Mouse (Mus musculus) megakaryocyte, embryonic 14.5 days (primary cell): ENCODE data around the gene Daam2. TPM values are rescaled to one million over a fixed set of nuclear protein-coding genes. Genes with fewer than 3 reads are reported as not detected.

Experiments
- H3K27me3 ChIP-seq: replicated peaks from 2 replicates; pipeline ENCODE3; 2012; ENCODE audit warnings: inconsistent platforms
- H3K36me3 ChIP-seq: replicated peaks from 2 replicates; pipeline ENCODE3; 2012; ENCODE audit warnings: low read length, inconsistent platforms, mixed read lengths
- H3K4me1 ChIP-seq: 2 replicates; pipeline ENCODE4 v1.6.1; 2012; ENCODE audit warnings: inconsistent platforms
- H3K4me3 ChIP-seq: replicated peaks from 2 replicates; pipeline ENCODE3; 2012; ENCODE audit warnings: moderate library complexity, mild to moderate bottlenecking, inconsistent platforms
- H3K9me3 ChIP-seq: 2 replicates; pipeline ENCODE4 v1.6.1; 2012; ENCODE audit warnings: inconsistent platforms
- FLI1 ChIP-seq: IDR thresholded peaks from 2 replicates; pipeline ENCODE4 v1.6.1; 2012; ENCODE audit warnings: low read length, inconsistent platforms, mixed read lengths
- GATA1 ChIP-seq: IDR thresholded peaks from 3 replicates; pipeline ENCODE4 v1.6.1; 2012; ENCODE audit warnings: mixed read lengths, low read length, inconsistent platforms, borderline replicate concordance
- polyA plus RNA-seq: library from polyadenylated mRNA; stranded (reverse); fragments of >175 nt; gene quantifications from 2 replicates; pipeline ENCODE4 v1.2.3, GENCODE M21; 2012; ENCODE audit warnings: low replicate concordance; ENCODE audit not compliant: insufficient read depth

The Daam2 gene
- polyA plus RNA-seq, 1 experiment: not detected

GRCm38 (mm10) chr17:49499635-49500034 is 64.5 kb downstream of the Daam2 start:
- H3K4me3 ChIP-seq: no peak overlapping the region
- H3K27me3 ChIP-seq: no peaks in the 10 kb centered on the region
- no peak for TF ChIP-seq FLI1
- TF ChIP-seq GATA1: no peak
- H3K4me1 ChIP-seq: no peaks in the 10 kb centered on the region
- H3K9me3 ChIP-seq: peaks cover 10% of the 10 kb centered on the region; the same call in 1 of the 2 replicates
- H3K36me3 ChIP-seq: no peaks in the 10 kb centered on the region

- TF ChIP-seq FLI1 (no peak), GATA1 (no peak)
- no peaks in the 10 kb centered on the region for H3K27me3 ChIP-seq
Observed at GRCm38 (mm10) chr17:49498169-49498568, 66.0 kb downstream of the Daam2 start.

DNA sequence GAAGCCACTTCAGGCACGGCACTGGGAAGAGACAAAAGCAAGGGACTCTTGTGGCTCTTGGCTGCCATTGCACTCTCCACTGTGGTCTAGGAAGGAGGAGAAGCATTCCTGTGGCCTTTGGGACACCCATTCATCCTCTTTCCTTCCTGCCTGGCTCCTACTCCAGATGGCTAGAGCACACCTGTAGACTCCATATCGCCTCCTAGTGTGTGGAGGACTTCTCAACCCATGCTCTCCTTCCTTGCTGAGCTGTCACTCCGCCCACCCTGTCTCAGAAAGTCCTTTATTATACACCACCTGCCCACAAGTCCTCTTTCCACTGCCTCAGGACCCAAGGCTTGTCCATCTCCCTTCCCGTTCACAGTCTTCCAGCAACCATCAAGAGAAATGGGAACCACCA is 70.9 kb downstream of the Daam2 start:
- Histone ChIP-seq H3K9me3 (peaks cover 23% of the 10 kb centered on the region), H3K36me3 (no peaks in the 10 kb centered on the region), H3K27me3 (no peaks in the 10 kb centered on the region), H3K4me3 (peak overlapping the region; percentile 35), H3K4me1 (no peaks in the 10 kb centered on the region)
- TF ChIP-seq FLI1: no peak

More at GRCm38 (mm10) chr17:49498169-49498568, 66.0 kb downstream of the Daam2 start:
- H3K4me3 ChIP-seq: no peak overlapping the region
- H3K9me3 ChIP-seq: peaks cover 17% of the 10 kb centered on the region
- H3K4me1 ChIP-seq: no peaks in the 10 kb centered on the region
- no peaks in the 10 kb centered on the region for H3K36me3 ChIP-seq

- TF ChIP-seq FLI1: no peak
- no peak for TF ChIP-seq GATA1
- Histone ChIP-seq H3K4me3 (no peak overlapping the region), H3K4me1 (no peaks in the 10 kb centered on the region), H3K9me3 (peaks cover 28% of the 10 kb centered on the region), H3K36me3 (no peaks in the 10 kb centered on the region), H3K27me3 (no peaks in the 10 kb centered on the region)
Observed at GRCm38 (mm10) chr17:49489098-49489497, 75.0 kb downstream of the Daam2 start.

DNA sequence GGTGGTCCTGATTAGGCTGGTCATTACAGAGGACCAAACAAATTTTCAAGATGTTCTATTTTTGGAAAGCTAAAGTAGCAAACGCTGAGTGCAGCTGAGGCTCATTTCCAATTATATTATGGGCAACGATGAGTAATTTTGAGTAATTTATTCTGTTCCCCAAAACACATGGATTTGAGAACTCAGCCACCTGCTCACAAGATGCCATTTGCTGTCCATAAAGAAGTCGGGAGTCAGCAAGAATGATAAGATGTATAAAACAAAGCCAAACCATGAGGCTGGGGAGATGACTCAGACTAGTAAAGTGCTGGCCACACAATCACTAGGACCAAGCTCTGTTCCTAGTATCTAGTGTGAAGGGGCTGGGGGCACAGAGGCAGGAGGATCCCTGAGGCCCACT is 79.7 kb downstream of the Daam2 start:
- H3K27me3 ChIP-seq: peaks cover 2% of the 10 kb centered on the region
- no peaks in the 10 kb centered on the region; the same call in 1 of the 2 replicates for H3K4me1 ChIP-seq
- H3K36me3 ChIP-seq: no peaks in the 10 kb centered on the region
- no peak overlapping the region for H3K4me3 ChIP-seq
- peaks cover 39% of the 10 kb centered on the region for H3K9me3 ChIP-seq
- no peak for TF ChIP-seq GATA1
- TF ChIP-seq FLI1: no peak

DNA sequence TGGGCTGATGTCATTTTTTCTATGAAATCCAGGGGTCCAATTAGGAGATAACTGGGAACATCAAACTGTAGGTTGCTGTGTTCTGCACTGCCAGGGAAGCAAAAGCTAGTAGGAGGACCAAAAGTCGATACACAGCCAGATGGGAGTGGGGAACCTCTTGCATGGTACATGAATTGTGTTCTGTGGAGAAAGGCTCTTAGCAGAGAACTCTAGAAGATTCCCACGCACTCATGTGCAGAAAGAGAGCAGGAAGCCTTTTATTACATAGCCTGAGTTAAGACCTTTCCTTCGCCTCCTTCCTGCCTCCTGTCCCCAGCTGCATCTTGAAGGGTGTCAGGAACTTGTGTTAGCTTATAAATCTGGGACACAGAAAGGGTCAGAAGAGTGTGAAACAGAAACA is 82.3 kb downstream of the Daam2 start:
- H3K4me3 ChIP-seq: no peak overlapping the region
- no peaks in the 10 kb centered on the region; the same call in 1 of the 2 replicates for H3K4me1 ChIP-seq
- TF ChIP-seq GATA1 (no peak), FLI1 (no peak)
- H3K27me3 ChIP-seq: peaks cover 2% of the 10 kb centered on the region
- H3K9me3 ChIP-seq: peaks cover 29% of the 10 kb centered on the region; the same call in 1 of the 2 replicates
- no peaks in the 10 kb centered on the region for H3K36me3 ChIP-seq

DNA sequence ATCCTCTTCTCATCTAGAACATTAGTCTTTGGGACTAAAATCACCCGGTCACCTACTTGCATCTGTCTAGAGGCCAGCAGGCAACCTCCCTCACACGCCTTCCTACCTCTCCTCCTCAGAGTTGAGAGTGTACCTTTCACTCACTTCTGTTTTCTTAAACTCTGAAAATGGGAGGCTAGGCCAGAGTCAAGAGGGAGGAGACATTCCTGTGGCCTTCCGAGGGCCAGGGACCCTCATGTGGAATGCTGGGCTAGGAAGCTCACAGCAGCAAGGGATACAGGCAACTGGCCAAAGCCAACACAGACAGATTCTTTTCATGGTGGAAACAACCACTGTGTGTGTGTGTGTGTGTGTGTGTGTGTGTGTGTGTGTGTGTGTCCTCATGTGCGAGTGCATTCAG is 86.8 kb downstream of the Daam2 start:
- Histone ChIP-seq H3K27me3 (peaks cover 2% of the 10 kb centered on the region), H3K9me3 (peaks cover 27% of the 10 kb centered on the region; the same call in 1 of the 2 replicates), H3K36me3 (no peaks in the 10 kb centered on the region), H3K4me1 (no peaks in the 10 kb centered on the region; the same call in 1 of the 2 replicates), H3K4me3 (no peak overlapping the region)
- TF ChIP-seq GATA1: no peak
- no peak for TF ChIP-seq FLI1

- H3K9me3 ChIP-seq: peaks cover 11% of the 10 kb centered on the region; the same call in 1 of the 2 replicates
- no peaks in the 10 kb centered on the region for H3K4me1 ChIP-seq
- no peaks in the 10 kb centered on the region for H3K36me3 ChIP-seq
- no peaks in the 10 kb centered on the region for H3K27me3 ChIP-seq
- no peak overlapping the region for H3K4me3 ChIP-seq
- TF ChIP-seq FLI1 (no peak), GATA1 (no peak)
Observed at GRCm38 (mm10) chr17:49475174-49475573, 89.0 kb downstream of the Daam2 start.

GRCm38 (mm10) chr17:49474051-49474450 is 90.1 kb downstream of the Daam2 start:
- Histone ChIP-seq H3K27me3 (no peaks in the 10 kb centered on the region), H3K4me3 (no peak overlapping the region), H3K9me3 (peaks cover 6% of the 10 kb centered on the region; the same call in 1 of the 2 replicates), H3K36me3 (no peaks in the 10 kb centered on the region), H3K4me1 (no peaks in the 10 kb centered on the region)
- no peak for TF ChIP-seq GATA1
- TF ChIP-seq FLI1: no peak

GRCm38 (mm10) chr17:49472626-49473025 is 91.5 kb downstream of the Daam2 start:
- H3K36me3 ChIP-seq: no peaks in the 10 kb centered on the region
- peaks cover 6% of the 10 kb centered on the region; the same call in 1 of the 2 replicates for H3K9me3 ChIP-seq
- H3K4me3 ChIP-seq: no peak overlapping the region
- H3K4me1 ChIP-seq: no peaks in the 10 kb centered on the region
- TF ChIP-seq FLI1 (no peak), GATA1 (no peak)
- no peaks in the 10 kb centered on the region for H3K27me3 ChIP-seq

GRCm38 (mm10) chr17:49468223-49468622 is 95.9 kb downstream of the Daam2 start:
- no peaks in the 10 kb centered on the region for H3K36me3 ChIP-seq
- no peaks in the 10 kb centered on the region for H3K27me3 ChIP-seq
- no peaks in the 10 kb centered on the region for H3K4me1 ChIP-seq
- no peak overlapping the region for H3K4me3 ChIP-seq
- H3K9me3 ChIP-seq: peaks cover 6% of the 10 kb centered on the region; the same call in 1 of the 2 replicates
- TF ChIP-seq FLI1: no peak
